Mouse (Mus musculus) intestine, embryonic 15.5 days (tissue): ENCODE measurements at regions not wholly inside any gene's neighbourhood (a gene's known extent, or its start where the extent isn't known, plus 50 kb on each side); places are given as distances from the start of the nearest gene placed in this dataset.

Experiments
- ATAC-seq: fragments of 200-750 bp; cut with Nextera tagmentation; 2 replicates; pipeline ENCODE4 v1.8.0; 2017; ENCODE audit warnings: moderate TSS enrichment, moderate library complexity
- H3K27ac ChIP-seq: fragments of 300-500 bp; sonication (generic); 2 replicates; pipeline ENCODE4 v1.5.1; 2015; ENCODE audit warnings: mild to moderate bottlenecking, inconsistent platforms
- H3K27me3 ChIP-seq: fragments of 300-500 bp; sonication (generic); replicated peaks from 2 replicates; pipeline ENCODE4 v1.6.1; 2015; ENCODE audit warnings: inconsistent platforms
- H3K36me3 ChIP-seq: fragments of 300-500 bp; sonication (generic); 2 replicates; pipeline ENCODE4 v1.6.1; 2015; ENCODE audit warnings: inconsistent platforms
- H3K4me1 ChIP-seq: fragments of 300-500 bp; sonication (generic); replicated peaks from 2 replicates; pipeline ENCODE4 v1.6.1; 2015; ENCODE audit warnings: inconsistent platforms
- H3K4me2 ChIP-seq: fragments of 300-500 bp; sonication (generic); replicated peaks from 2 replicates; pipeline ENCODE4 v1.6.1; 2015; ENCODE audit warnings: mild to moderate bottlenecking, inconsistent platforms
- H3K4me3 ChIP-seq: fragments of 300-500 bp; sonication (generic); replicated peaks from 2 replicates; pipeline ENCODE4 v1.5.1; 2015; ENCODE audit warnings: inconsistent platforms
- H3K9ac ChIP-seq: fragments of 300-500 bp; sonication (generic); 2 replicates; pipeline ENCODE4 v1.6.1; 2015; ENCODE audit warnings: inconsistent platforms
- H3K9me3 ChIP-seq: fragments of 300-500 bp; sonication (generic); 2 replicates; pipeline ENCODE4 v1.6.1; 2016; ENCODE audit warnings: inconsistent platforms
- WGBS: fragments of 180-500 bp; shearing (Covaris S2); methylation state at CpG from one replicate; pipeline ENCODE4 v1.1.7; 2015; 5-methylcytosine and 5-hydroxymethylcytosine counted together

DNA sequence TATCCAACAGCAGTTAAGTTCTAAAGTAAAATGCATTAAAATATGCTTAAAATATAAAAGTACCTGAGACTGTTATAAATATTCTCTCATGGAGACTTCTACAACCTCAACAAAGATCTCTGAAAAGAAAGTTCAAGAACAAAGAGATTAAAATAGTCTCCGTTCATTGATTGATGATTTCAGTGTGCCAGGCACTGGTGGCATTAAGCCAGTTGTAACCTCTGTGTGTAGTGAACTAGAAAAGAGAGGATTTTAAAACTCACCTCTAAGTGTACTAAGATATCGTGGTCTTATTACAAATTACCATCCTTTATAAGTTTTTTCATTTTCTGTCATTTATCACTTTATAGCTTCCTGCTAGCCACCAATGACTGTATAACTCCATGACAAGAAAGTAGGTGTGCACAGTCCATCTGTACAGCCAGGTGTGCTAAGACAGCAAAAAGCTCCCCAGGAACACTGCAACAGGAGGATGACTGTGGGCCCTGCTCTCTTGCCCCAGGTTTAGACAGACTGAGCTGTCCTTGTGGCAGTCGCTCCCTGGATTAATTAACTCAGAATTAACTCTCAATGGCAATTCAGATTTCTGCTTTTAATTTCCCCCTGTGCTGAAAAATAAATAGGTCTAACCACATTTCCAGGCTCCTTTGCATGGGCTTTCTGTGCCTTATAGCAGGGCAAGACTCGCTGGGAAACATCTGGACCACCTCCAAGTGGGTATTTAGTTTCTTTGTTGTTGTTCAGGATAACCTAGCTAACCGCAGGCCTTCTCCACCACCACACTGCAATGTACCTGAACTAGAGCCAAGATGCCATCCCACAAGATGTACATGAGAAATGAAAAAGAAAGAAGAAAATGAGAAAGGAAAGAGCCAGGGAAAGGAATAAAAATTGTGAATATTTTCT lies 161.0 kb upstream of the Thbs1 start:
- no peak for ATAC-seq
- H3K36me3 ChIP-seq: no peaks in the 10 kb centered on the region
- no peak overlapping the region for H3K9ac ChIP-seq
- H3K9me3 ChIP-seq: no peaks in the 10 kb centered on the region
- no peak overlapping the region for H3K27ac ChIP-seq
- WGBS: 78% methylated on average over 5 of the region's 5 CpGs
- no peaks in the 10 kb centered on the region for H3K4me1 ChIP-seq
- no peak overlapping the region for H3K4me2 ChIP-seq
- H3K27me3 ChIP-seq: no peaks in the 10 kb centered on the region
- H3K4me3 ChIP-seq: no peak overlapping the region

DNA sequence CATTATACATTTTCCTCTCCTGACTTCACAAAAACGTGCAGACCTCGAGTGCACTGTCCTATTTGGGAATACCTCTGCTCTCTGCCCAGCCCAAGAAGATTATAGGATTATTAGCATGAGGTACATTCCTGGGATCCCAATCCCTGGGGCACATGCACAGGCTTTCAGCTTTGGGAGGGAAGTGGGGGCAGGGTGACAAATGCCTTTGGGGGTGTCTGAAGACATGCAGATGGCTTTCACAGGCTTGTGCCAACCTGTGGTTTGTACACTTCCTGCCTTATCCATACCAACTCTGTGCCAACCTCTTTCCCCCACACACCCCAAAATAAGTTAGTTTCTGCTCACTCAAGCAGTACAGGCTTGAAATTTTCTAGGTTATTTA lies 160.3 kb upstream of the Thbs1 start:
- H3K4me1 ChIP-seq: no peaks in the 10 kb centered on the region
- no peaks in the 10 kb centered on the region for H3K9me3 ChIP-seq
- no peak for ATAC-seq
- H3K4me2 ChIP-seq: no peak overlapping the region
- WGBS: 70% methylated on average over 2 of the region's 2 CpGs
- no peaks in the 10 kb centered on the region for H3K27me3 ChIP-seq
- no peak overlapping the region for H3K4me3 ChIP-seq
- no peak overlapping the region for H3K27ac ChIP-seq
- H3K9ac ChIP-seq: no peak overlapping the region
- H3K36me3 ChIP-seq: no peaks in the 10 kb centered on the region

DNA sequence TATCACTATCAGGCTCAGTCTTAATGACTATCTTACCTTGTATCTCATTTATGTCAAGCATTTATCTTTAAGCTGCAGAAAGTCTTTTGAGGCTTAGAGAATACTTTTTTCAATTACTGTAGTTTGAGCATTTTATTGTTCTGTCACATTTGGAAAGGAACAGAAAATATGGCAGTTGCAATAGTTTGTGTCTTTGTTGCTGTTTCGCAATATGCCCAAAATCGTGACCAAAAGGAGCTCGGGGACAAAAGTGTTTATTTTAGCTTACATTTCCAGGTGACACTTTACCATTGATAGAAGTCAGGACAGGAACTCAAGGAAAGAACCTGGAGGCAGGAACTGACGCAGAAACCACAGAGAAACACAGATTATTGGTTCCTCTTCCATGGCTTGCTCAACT lies 152.9 kb upstream of the Thbs1 start:
- 75% methylated on average over 4 of the region's 4 CpGs for WGBS
- Histone ChIP-seq H3K9me3 (no peaks in the 10 kb centered on the region), H3K4me1 (no peaks in the 10 kb centered on the region), H3K27me3 (no peaks in the 10 kb centered on the region), H3K9ac (no peak overlapping the region), H3K4me3 (no peak overlapping the region), H3K36me3 (no peaks in the 10 kb centered on the region), H3K4me2 (no peak overlapping the region), H3K27ac (no peak overlapping the region)
- ATAC-seq: no peak

DNA sequence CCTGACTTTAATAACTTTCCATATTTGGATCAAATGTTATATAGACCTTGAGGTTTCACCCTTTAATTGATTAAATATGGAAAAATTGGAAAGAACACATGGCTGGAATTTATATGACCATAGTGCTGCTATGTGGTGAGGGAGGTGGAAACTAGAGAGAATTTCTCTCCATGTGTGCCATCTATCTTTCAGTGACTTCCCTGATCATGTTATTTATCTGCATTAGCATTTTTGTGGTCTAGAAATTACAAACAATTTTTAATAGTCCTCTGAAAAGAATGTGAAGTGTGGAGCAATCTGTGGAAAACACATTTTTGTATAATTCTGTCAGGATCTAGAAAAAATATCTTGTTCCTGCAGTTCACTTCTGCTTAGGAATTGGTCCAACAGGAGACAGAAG lies 152.2 kb upstream of the Thbs1 start:
- no peak for ATAC-seq
- H3K27ac ChIP-seq: no peak overlapping the region

DNA sequence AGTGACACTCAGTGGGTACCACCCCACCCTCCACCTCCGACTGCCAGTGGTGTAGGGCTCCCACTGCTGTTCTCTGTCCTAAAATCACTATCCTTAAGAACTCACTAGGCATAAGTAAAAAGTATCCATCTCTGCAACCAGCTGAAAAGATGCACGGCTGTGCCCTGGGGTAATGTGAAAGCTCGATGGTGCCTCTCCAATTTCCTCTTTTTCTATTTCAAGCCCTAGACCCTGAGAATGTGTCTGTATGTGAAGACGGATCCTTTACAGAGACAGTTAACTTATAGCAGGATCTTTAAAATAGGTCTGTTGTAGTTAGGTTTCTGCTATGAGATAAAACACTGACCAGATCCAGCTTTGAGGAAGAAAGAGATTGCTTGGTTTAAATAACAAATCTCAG lies 149.1 kb upstream of the Thbs1 start:
- H3K9me3 ChIP-seq: no peaks in the 10 kb centered on the region
- no peaks in the 10 kb centered on the region for H3K27me3 ChIP-seq
- H3K9ac ChIP-seq: no peak overlapping the region
- H3K4me3 ChIP-seq: no peak overlapping the region
- no peak overlapping the region for H3K27ac ChIP-seq
- H3K4me1 ChIP-seq: no peaks in the 10 kb centered on the region
- ATAC-seq: no peak
- 64% methylated on average over 4 of the region's 4 CpGs for WGBS
- no peaks in the 10 kb centered on the region for H3K36me3 ChIP-seq
- H3K4me2 ChIP-seq: no peak overlapping the region

More for the DNA sequence above, 152.2 kb upstream of the Thbs1 start:
- Histone ChIP-seq H3K36me3 (no peaks in the 10 kb centered on the region), H3K27me3 (no peaks in the 10 kb centered on the region), H3K4me3 (no peak overlapping the region), H3K4me1 (no peaks in the 10 kb centered on the region), H3K4me2 (no peak overlapping the region), H3K9ac (no peak overlapping the region), H3K9me3 (no peaks in the 10 kb centered on the region)

DNA sequence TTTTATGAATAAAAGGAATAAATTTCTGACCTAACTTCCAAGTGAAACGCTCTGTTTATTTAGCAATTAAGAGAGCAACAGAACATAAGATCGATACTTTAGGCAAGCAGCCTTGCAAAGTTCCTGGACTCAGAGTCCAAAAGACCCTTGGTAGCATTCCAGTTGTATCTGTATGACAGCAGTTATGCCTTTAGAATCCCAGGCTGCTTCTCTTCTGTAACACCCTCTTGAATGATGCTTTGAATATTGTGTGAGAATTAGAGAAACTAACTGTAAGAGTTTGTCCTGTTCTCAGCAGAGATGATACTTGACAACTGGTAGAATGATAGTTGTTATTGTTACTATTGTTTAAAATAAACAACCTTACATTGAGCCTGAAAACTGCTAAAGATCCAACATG lies 148.2 kb upstream of the Thbs1 start:
- 65% methylated on average over 2 of the region's 2 CpGs for WGBS
- no peak for ATAC-seq
- H3K27ac ChIP-seq: no peak overlapping the region
- H3K36me3 ChIP-seq: no peaks in the 10 kb centered on the region
- H3K4me2 ChIP-seq: no peak overlapping the region
- H3K9ac ChIP-seq: no peak overlapping the region
- H3K27me3 ChIP-seq: no peaks in the 10 kb centered on the region
- no peaks in the 10 kb centered on the region for H3K4me1 ChIP-seq
- H3K9me3 ChIP-seq: no peaks in the 10 kb centered on the region
- no peak overlapping the region for H3K4me3 ChIP-seq

DNA sequence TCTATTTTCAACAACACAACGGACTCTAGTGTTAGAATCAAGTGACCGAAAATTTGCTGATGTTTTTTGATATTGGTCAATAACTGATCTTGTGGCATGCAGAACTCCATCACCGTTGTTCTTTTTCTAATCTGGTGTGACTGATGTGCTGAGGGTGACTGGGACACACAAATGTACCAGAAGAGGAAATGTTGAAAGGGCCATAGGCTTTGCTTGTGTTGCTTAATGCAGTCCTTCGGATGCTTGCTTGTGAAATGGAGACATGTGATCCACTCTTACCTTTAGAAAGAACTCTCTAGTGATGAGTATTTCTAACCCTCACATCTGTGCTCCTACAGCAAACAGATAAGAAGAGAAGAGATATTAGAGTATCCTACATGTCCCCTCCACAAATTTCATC lies 145.9 kb upstream of the Thbs1 start:
- 90% methylated on average over 4 of the region's 4 CpGs for WGBS
- ATAC-seq: no peak
- no peaks in the 10 kb centered on the region for H3K36me3 ChIP-seq
- no peaks in the 10 kb centered on the region for H3K4me1 ChIP-seq
- H3K27ac ChIP-seq: no peak overlapping the region
- no peak overlapping the region for H3K4me3 ChIP-seq
- no peaks in the 10 kb centered on the region for H3K27me3 ChIP-seq
- H3K9me3 ChIP-seq: no peaks in the 10 kb centered on the region
- H3K9ac ChIP-seq: no peak overlapping the region
- H3K4me2 ChIP-seq: no peak overlapping the region

DNA sequence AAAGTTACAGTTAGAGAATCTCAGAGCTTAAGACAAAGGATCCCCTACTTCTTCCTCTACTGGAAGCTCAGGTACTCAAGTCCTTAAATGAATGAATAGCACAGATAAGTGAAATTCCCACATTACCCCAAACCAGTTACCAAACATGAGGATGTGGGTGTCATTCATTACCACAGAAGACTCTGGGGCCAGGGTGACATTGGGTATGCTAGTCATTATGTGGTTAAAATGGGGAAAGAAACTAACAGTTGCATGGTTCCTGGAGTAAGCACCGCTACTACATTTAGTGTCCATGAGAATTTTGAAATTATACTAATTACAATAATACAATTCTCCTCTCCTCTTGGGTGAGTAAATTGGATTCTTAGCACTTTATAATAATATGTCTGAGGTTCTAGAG lies 142.9 kb upstream of the Thbs1 start:
- 94% methylated on average over 1 of the region's 1 CpGs for WGBS
- H3K9ac ChIP-seq: no peak overlapping the region
- no peak overlapping the region for H3K4me3 ChIP-seq
- H3K4me1 ChIP-seq: no peaks in the 10 kb centered on the region
- H3K9me3 ChIP-seq: no peaks in the 10 kb centered on the region
- H3K4me2 ChIP-seq: no peak overlapping the region
- H3K27ac ChIP-seq: no peak overlapping the region
- ATAC-seq: no peak
- no peaks in the 10 kb centered on the region for H3K27me3 ChIP-seq
- no peaks in the 10 kb centered on the region for H3K36me3 ChIP-seq

DNA sequence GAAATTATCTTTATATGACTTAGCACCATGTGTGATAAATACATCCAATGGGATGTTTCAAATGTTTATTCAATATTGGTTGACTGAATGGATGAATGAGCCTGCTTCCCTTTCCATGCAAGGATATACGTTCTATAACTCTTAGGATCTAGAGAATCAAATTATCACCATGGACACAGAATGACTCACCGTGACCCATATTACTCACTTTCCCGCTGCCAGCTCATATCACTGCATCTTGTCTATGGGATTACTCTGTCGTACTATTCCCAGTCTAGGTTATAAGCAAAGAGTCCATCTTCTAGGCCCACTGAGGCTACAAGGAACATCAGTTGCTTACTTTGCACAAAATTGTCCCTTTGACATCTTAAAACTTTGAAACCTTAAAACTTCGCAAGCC lies 141.0 kb upstream of the Thbs1 start:
- WGBS: 89% methylated on average over 5 of the region's 5 CpGs
- Histone ChIP-seq H3K27me3 (no peaks in the 10 kb centered on the region), H3K27ac (no peak overlapping the region), H3K9ac (no peak overlapping the region), H3K4me2 (no peak overlapping the region), H3K9me3 (no peaks in the 10 kb centered on the region), H3K36me3 (no peaks in the 10 kb centered on the region), H3K4me1 (no peaks in the 10 kb centered on the region), H3K4me3 (no peak overlapping the region)
- no peak for ATAC-seq

DNA sequence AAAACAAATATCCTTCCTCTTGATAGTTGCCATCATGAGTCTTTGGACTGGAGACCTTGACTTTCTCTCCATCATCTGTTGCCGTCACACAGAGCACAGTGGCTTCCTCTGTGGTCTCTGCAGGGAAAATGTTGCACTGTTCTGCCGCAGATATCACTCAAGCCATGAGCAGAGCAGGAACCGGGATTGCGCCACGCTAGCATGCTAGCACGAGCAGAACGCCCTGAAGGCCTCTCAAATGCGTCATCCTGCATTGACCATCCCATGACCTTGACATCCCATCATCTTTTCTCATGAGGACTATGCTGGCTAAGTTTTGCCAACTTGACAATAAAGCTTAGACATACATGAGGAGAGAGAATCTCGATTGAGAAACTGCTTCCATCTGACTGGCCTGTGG lies 134.6 kb upstream of the Thbs1 start:
- Histone ChIP-seq H3K27ac (no peak overlapping the region), H3K4me2 (no peak overlapping the region), H3K4me1 (no peaks in the 10 kb centered on the region), H3K9me3 (no peaks in the 10 kb centered on the region), H3K4me3 (no peak overlapping the region), H3K9ac (no peak overlapping the region), H3K27me3 (no peaks in the 10 kb centered on the region), H3K36me3 (no peaks in the 10 kb centered on the region)
- no peak for ATAC-seq
- 87% methylated on average over 9 of the region's 9 CpGs for WGBS

DNA sequence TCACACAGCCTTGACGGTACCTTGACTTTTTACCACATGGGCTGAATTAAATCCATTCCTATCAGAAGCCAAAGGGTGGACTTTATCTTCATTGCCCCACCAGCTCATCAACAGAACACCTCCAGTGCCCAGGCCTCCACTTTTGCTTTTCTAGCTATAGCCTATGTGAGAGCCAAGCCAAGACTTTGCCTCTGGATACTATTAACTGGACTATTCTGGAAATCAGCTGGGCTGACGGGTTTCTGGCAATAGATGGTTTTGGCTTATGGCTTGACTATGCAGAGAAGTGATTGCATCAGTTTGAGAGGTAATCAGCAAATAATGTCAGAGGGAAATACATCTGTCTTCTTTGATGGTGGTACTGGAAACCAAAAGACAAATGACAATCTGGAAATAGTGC lies 130.8 kb upstream of the Thbs1 start:
- no peak overlapping the region for H3K9ac ChIP-seq
- no peaks in the 10 kb centered on the region for H3K27me3 ChIP-seq
- ATAC-seq: no peak
- H3K27ac ChIP-seq: no peak overlapping the region
- H3K4me2 ChIP-seq: no peak overlapping the region
- 82% methylated on average over 2 of the region's 2 CpGs for WGBS
- no peak overlapping the region for H3K4me3 ChIP-seq
- H3K4me1 ChIP-seq: no peaks in the 10 kb centered on the region
- H3K36me3 ChIP-seq: no peaks in the 10 kb centered on the region
- no peaks in the 10 kb centered on the region for H3K9me3 ChIP-seq

DNA sequence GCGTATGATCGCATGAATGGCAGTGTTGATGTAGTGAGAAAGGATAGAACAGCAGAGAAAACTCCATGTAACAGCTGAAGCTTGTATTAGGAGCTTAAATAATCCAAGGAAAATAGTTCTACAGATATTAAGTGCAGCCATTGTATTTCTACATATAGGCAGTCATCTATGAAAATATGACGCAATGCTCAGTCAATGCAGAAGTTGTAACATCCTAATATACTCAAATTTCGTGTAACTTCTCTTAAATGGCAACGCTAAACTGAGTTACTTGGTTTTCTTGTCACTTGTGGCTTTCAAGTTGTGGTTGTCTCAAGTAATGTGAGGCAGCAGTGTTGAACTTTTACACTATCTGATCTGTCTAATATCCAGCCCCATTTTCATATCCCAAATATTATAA lies 127.1 kb upstream of the Thbs1 start:
- H3K9ac ChIP-seq: no peak overlapping the region
- H3K9me3 ChIP-seq: no peaks in the 10 kb centered on the region
- H3K4me3 ChIP-seq: no peak overlapping the region
- no peaks in the 10 kb centered on the region for H3K27me3 ChIP-seq
- H3K36me3 ChIP-seq: no peaks in the 10 kb centered on the region
- no peak overlapping the region for H3K4me2 ChIP-seq
- ATAC-seq: no peak
- no peak overlapping the region for H3K27ac ChIP-seq
- WGBS: 92% methylated on average over 5 of the region's 5 CpGs
- no peaks in the 10 kb centered on the region for H3K4me1 ChIP-seq

DNA sequence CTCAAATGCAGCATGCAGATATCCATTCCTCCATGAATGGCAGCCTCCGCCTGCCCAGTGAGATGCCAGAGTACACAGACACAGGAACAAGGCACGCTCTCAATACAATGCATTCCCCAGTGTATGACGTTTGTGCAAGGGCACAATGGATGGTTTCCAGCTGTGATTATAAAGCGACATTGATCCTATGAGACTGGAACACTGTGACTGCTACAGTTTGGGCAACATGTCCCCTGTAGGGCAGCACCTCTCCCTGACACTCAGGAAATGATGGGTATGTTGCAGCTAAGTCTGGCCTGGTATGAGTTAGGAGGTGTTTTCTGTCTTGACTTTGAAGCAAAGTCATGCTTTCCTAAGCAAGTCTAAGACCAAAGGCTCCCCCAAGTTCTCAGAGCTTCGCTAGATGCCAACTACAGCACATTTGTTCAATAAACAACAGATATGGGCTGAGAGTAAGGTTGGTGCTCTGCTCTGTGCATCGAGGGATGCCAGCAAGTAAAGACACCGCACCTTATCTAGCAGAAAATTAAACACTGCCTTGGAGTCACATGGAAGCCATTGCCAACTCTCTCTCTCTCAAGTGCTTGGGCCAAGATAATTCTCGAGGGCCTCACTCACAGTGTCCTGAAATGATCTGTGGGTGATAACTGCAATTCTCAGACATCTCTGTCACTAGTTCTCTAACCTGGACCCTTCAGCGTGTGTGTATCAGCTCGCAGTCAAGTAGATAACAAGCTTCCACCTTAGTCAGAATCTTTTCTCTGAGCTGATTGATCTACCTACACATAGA lies 124.1 kb upstream of the Thbs1 start:
- 75% methylated on average over 10 of the region's 10 CpGs for WGBS
- no peaks in the 10 kb centered on the region for H3K27me3 ChIP-seq
- no peak overlapping the region for H3K27ac ChIP-seq
- H3K9me3 ChIP-seq: no peaks in the 10 kb centered on the region
- H3K4me3 ChIP-seq: no peak overlapping the region
- ATAC-seq: no peak
- no peak overlapping the region for H3K9ac ChIP-seq
- H3K4me1 ChIP-seq: no peaks in the 10 kb centered on the region
- no peak overlapping the region for H3K4me2 ChIP-seq
- H3K36me3 ChIP-seq: no peaks in the 10 kb centered on the region
